Comparison of ENCODE assay signal across 10 mouse cellular contexts in the genomic region with DNA sequence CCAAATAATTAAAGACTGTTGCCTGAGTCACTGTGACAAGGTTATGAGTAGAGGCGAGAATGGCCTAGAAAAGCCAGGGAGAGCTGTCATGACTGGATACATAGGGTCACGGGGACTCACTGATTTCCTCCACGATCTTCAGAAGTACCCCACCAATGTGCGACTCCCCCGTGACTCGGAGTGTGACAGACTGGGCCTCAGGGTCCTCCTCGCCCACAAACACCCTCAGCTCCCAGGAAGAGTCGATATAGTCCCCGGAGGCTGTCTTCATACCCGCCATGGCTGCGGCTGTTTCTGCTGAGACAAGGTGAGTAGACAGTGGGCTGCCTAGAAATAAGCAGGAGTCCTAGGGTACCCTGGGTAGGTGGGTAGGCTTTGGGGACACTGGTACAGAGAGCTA. TPM values are rescaled to one million over a fixed set of nuclear protein-coding genes. Genes with fewer than 3 reads are reported as not detected.
A peak's percentile ranks its signal among the peaks of the same experiment; 100 is the strongest.
DNase-seq lines count a peak whose midpoint lies in the region; ATAC-seq and TF ChIP-seq lines count a peak whose summit lies in the region.
"Had no signal": no experiment of that assay in that cellular context is flagged by ENCODE, and none has a peak within 500 bp of the region (broad histone marks: within the 10 kb centered on the region; RNA-seq: fewer than 3 reads in every experiment).

No protein-coding gene starts in this region.

- TF ChIP-seq CTCF in lung, embryonic 14.5 days (IDR thresholded peaks at IDR 0.05; ENCODE audit: low read depth), result no peak

- no peaks in the 10 kb centered on the region for H3K9me3 ChIP-seq in lung, embryonic 14.5 days (ENCODE audit: low read depth, low read length)
- H3K9me3 ChIP-seq in stomach, embryonic 15.5 days, result no peaks in the 10 kb centered on the region

- WGBS in lung, embryonic 14.5 days, result 84% methylated on average over 11 of the region's 11 CpGs
- WGBS in stomach, embryonic 15.5 days, result 78% methylated on average over 11 of the region's 11 CpGs

- peak; percentile 7 for DNase-seq in adrenal gland, postnatal 10 days
- DNase-seq in adrenal gland, postnatal 36 days, result no peak
- no peak for DNase-seq in lung, embryonic 14.5 days
- DNase-seq in lung, postnatal 14 days, result no peak
- DNase-seq in liver, result peak; percentile 30
- DNase-seq in gastrocnemius, postnatal 4 days (ENCODE audit: low spot score in 2 of 2), result no peak
- no peak for DNase-seq in kidney, postnatal 36 days
- DNase-seq: forebrain, postnatal 0 days; midbrain, embryonic 14.5 days had no signal

- peak overlapping the region; percentile 3; the same call in 1 of the 2 replicates for H3K4me3 ChIP-seq in lung, embryonic 14.5 days (ENCODE audit: low read depth, low read length)
- peak overlapping the region; percentile 16 for H3K4me3 ChIP-seq in stomach, embryonic 15.5 days (replicated peaks)

- no peak overlapping the region for H3K9ac ChIP-seq in lung, embryonic 14.5 days
- no peak overlapping the region for H3K9ac ChIP-seq in stomach, embryonic 15.5 days
- H3K9ac ChIP-seq: forebrain, postnatal 0 days had no signal

- no peaks in the 10 kb centered on the region for H3K4me1 ChIP-seq in lung, embryonic 14.5 days (ENCODE audit: insufficient read depth)
- no peaks in the 10 kb centered on the region for H3K4me1 ChIP-seq in stomach, embryonic 15.5 days

- H3K27me3 ChIP-seq in lung, embryonic 14.5 days (ENCODE audit: insufficient read depth, low read length), result no peaks in the 10 kb centered on the region
- no peaks in the 10 kb centered on the region for H3K27me3 ChIP-seq in stomach, embryonic 15.5 days (replicated peaks)

- no peak for ATAC-seq in lung, embryonic 14.5 days (ENCODE audit: insufficient read depth)
- no peak; the same call in 1 of the 2 replicates for ATAC-seq in stomach, embryonic 15.5 days (ENCODE audit: insufficient read depth, low FRiP score, low read depth)
- ATAC-seq: forebrain, postnatal 0 days had no signal

- H3K27ac ChIP-seq in lung, embryonic 14.5 days (ENCODE audit: low read depth), result 0 out of 2 replicates have a peak overlapping the region, but pooled peaks have one; percentile 24
- H3K27ac ChIP-seq in stomach, embryonic 15.5 days, result peak overlapping the region; percentile 9

- peak overlapping the region; percentile 7; the same call in 1 of the 2 replicates for H3K4me2 ChIP-seq in lung, embryonic 14.5 days
- no peak overlapping the region for H3K4me2 ChIP-seq in stomach, embryonic 15.5 days

- peaks cover 70% of the 10 kb centered on the region for H3K36me3 ChIP-seq in lung, embryonic 14.5 days (ENCODE audit: insufficient read depth)
- peaks cover 34% of the 10 kb centered on the region for H3K36me3 ChIP-seq in stomach, embryonic 15.5 days

RNA-seq across cellular contexts. Expression of a gene that starts 0.7 kb away (rescaled TPM):
- total RNA-seq in adrenal gland, postnatal 10 days (2021), result 10 to 100 TPM in 1 of 2 experiments, 1 to 10 TPM in 1; 9.8 to 10.1 TPM
- 1 to 10 TPM; 6.9 TPM for total RNA-seq in adrenal gland, postnatal 36 days (2021)
- 8.6 and 9.1 TPM in 2 replicates for polyA plus RNA-seq in lung, embryonic 14.5 days (2014; fragmentation: Nextera tagmentation; extraction: Ambion mirVana)
- 14.0 and 16.2 TPM in 2 replicates for polyA plus RNA-seq in stomach, embryonic 15.5 days (2015; fragmentation: Nextera tagmentation; extraction: Ambion mirVana)
- 1 to 10 TPM; 5.3 to 5.4 TPM for total RNA-seq in gastrocnemius, postnatal 4 days (2021)

RNA-seq across cellular contexts. Expression of a gene that starts 21.2 kb away (rescaled TPM):
- total RNA-seq in adrenal gland, postnatal 10 days (2021), result 100 to 1,000 TPM; 101 to 107 TPM
- total RNA-seq in adrenal gland, postnatal 36 days (2021), result 100 to 1,000 TPM; 149 to 281 TPM
- 250 and 255 TPM in 2 replicates for polyA plus RNA-seq in lung, embryonic 14.5 days (2014; fragmentation: Nextera tagmentation; extraction: Ambion mirVana)
- polyA plus RNA-seq in stomach, embryonic 15.5 days (2015; fragmentation: Nextera tagmentation; extraction: Ambion mirVana), result 185 and 219 TPM in 2 replicates
- 100 to 1,000 TPM; 122 to 129 TPM for total RNA-seq in gastrocnemius, postnatal 4 days (2021)

RNA-seq across cellular contexts. Expression of a gene that starts 22.6 kb away (rescaled TPM):
- total RNA-seq in adrenal gland, postnatal 10 days (2021), result 10 to 100 TPM; 13.3 to 21.3 TPM
- 10 to 100 TPM in 1 of 2 experiments, 1 to 10 TPM in 1; 8.2 to 16.8 TPM for total RNA-seq in adrenal gland, postnatal 36 days (2021)
- polyA plus RNA-seq in lung, embryonic 14.5 days (2014; fragmentation: Nextera tagmentation; extraction: Ambion mirVana), result 9.0 and 10.5 TPM in 2 replicates
- polyA plus RNA-seq in stomach, embryonic 15.5 days (2015; fragmentation: Nextera tagmentation; extraction: Ambion mirVana), result 10.0 and 10.1 TPM in 2 replicates
- total RNA-seq in gastrocnemius, postnatal 4 days (2021), result 10 to 100 TPM; 18.4 to 19.5 TPM

RNA-seq across cellular contexts. Expression of a gene that starts 22.6 kb away (rescaled TPM):
- total RNA-seq in adrenal gland, postnatal 10 days (2021), result 10 to 100 TPM; 29.4 to 34.1 TPM
- total RNA-seq in adrenal gland, postnatal 36 days (2021), result 10 to 100 TPM; 39.0 to 42.4 TPM
- polyA plus RNA-seq in lung, embryonic 14.5 days (2014; fragmentation: Nextera tagmentation; extraction: Ambion mirVana), result 20.4 and 20.7 TPM in 2 replicates
- polyA plus RNA-seq in stomach, embryonic 15.5 days (2015; fragmentation: Nextera tagmentation; extraction: Ambion mirVana), result 21.1 and 24.9 TPM in 2 replicates
- 10 to 100 TPM; 17.1 to 23.6 TPM for total RNA-seq in gastrocnemius, postnatal 4 days (2021)

RNA-seq across cellular contexts. Expression of a gene that starts 26.2 kb away (rescaled TPM):
- 10 to 100 TPM; 46.0 to 58.5 TPM for total RNA-seq in adrenal gland, postnatal 10 days (2021)
- 10 to 100 TPM; 38.5 to 46.1 TPM for total RNA-seq in adrenal gland, postnatal 36 days (2021)
- 18.6 and 22.8 TPM in 2 replicates for polyA plus RNA-seq in lung, embryonic 14.5 days (2014; fragmentation: Nextera tagmentation; extraction: Ambion mirVana)
- polyA plus RNA-seq in stomach, embryonic 15.5 days (2015; fragmentation: Nextera tagmentation; extraction: Ambion mirVana), result 26.4 and 28.2 TPM in 2 replicates
- 10 to 100 TPM; 32.3 to 34.2 TPM for total RNA-seq in gastrocnemius, postnatal 4 days (2021)

Comparison
In these comparisons a context has a peak if more than half of its experiments do, and no peak if none do; other contexts are left out.
1. DNase-seq: peak in adrenal gland, postnatal 10 days (single experiment) and liver (single experiment); none in adrenal gland, postnatal 36 days (0 of 2), lung, embryonic 14.5 days (single experiment), lung, postnatal 14 days (single experiment), gastrocnemius, postnatal 4 days (0 of 2) and kidney, postnatal 36 days (0 of 2).